Mouse (Mus musculus): ENCODE measurements at regions not wholly inside any gene's neighbourhood (a gene's known extent, or its start where the extent isn't known, plus 50 kb on each side); places are given as distances from the start of the nearest gene placed in this dataset.

- DNase-seq, result no peak
Observed at GRCm38 (mm10) chr1:119108578-119108977, 55.2 kb upstream of the Gli2 start.

GRCm38 (mm10) chr1:119106246-119106975, 53.0 kb upstream of the Gli2 start:
- DNase-seq, result no peak
